In genomic region chr17:46237079-46237478, GRCm38 (mm10) we compare ENCODE assay signal across 22 mouse cellular contexts. TPM values are rescaled to one million over a fixed set of nuclear protein-coding genes. Genes with fewer than 3 reads are reported as not detected.
A peak's percentile ranks its signal among the peaks of the same experiment; 100 is the strongest.
DNase-seq lines count a peak whose midpoint lies in the region; ATAC-seq and TF ChIP-seq lines count a peak whose summit lies in the region.
"Had no signal": no experiment of that assay in that cellular context is flagged by ENCODE, and none has a peak within 500 bp of the region (broad histone marks: within the 10 kb centered on the region; RNA-seq: fewer than 3 reads in every experiment).

No protein-coding gene starts in this region.

- TF ChIP-seq EP300 in liver, postnatal 0 days (IDR thresholded peaks at IDR 0.05; ENCODE audit: low read depth), result no peak

- peaks cover 5% of the 10 kb centered on the region; the same call in 1 of the 2 replicates for H3K4me1 ChIP-seq in liver, embryonic 11.5 days (replicated peaks; ENCODE audit: control insufficient read depth, insufficient read depth, low read length)
- peaks cover 20% of the 10 kb centered on the region for H3K4me1 ChIP-seq in liver, embryonic 13.5 days (replicated peaks)
- H3K4me1 ChIP-seq in liver, postnatal 0 days (ENCODE audit: insufficient read depth), result no peaks in the 10 kb centered on the region
- H3K4me1 ChIP-seq in cerebellum, adult 2 months (ENCODE audit: control insufficient read depth, insufficient read depth, low read length), result no peaks in the 10 kb centered on the region
- H3K4me1 ChIP-seq: embryonic facial prominence, embryonic 12.5 days; forebrain, embryonic 13.5 days; hindbrain, embryonic 12.5 days had no signal

- no peak overlapping the region for H3K4me3 ChIP-seq in liver, embryonic 11.5 days (ENCODE audit: low read depth, low read length)
- H3K4me3 ChIP-seq in liver, embryonic 13.5 days (replicated peaks), result no peak overlapping the region
- no peak overlapping the region for H3K4me3 ChIP-seq in liver, postnatal 0 days (ENCODE audit: low read depth, low read length)
- no peak overlapping the region for H3K4me3 ChIP-seq in cerebellum, adult 2 months (replicated peaks; ENCODE audit: insufficient read depth, low read depth, low read length)
- H3K4me3 ChIP-seq: embryonic facial prominence, embryonic 12.5 days; forebrain, embryonic 13.5 days; gastrocnemius, adult 2 months; heart, embryonic 13.5 days; hindbrain, embryonic 12.5 days had no signal

- no peak overlapping the region for H3K4me2 ChIP-seq in liver, embryonic 11.5 days
- no peak overlapping the region for H3K4me2 ChIP-seq in liver, embryonic 13.5 days
- no peak overlapping the region for H3K4me2 ChIP-seq in liver, postnatal 0 days (ENCODE audit: low read depth, low read length)
- H3K4me2 ChIP-seq: embryonic facial prominence, embryonic 12.5 days; forebrain, embryonic 13.5 days; heart, embryonic 13.5 days; hindbrain, embryonic 12.5 days had no signal

- WGBS in liver, embryonic 11.5 days, result 68% methylated on average over 6 of the region's 6 CpGs
- 45% methylated on average over 6 of the region's 6 CpGs for WGBS in liver, embryonic 13.5 days (ENCODE audit: insufficient replicate concordance)
- WGBS in liver, postnatal 0 days (ENCODE audit: insufficient replicate concordance), result 58% methylated on average over 6 of the region's 6 CpGs
- 92% methylated on average over 6 of the region's 6 CpGs for WGBS in cerebellum, adult 2 months

- H3K27me3 ChIP-seq in liver, embryonic 11.5 days (replicated peaks; ENCODE audit: control insufficient read depth, insufficient read depth, low read length), result no peaks in the 10 kb centered on the region
- H3K27me3 ChIP-seq in liver, embryonic 13.5 days, result no peaks in the 10 kb centered on the region
- H3K27me3 ChIP-seq in liver, postnatal 0 days (ENCODE audit: insufficient read depth, low read length), result no peaks in the 10 kb centered on the region
- H3K27me3 ChIP-seq in cerebellum, adult 2 months (ENCODE audit: control insufficient read depth, insufficient read depth, low read length), result no peaks in the 10 kb centered on the region
- H3K27me3 ChIP-seq: embryonic facial prominence, embryonic 12.5 days; forebrain, embryonic 13.5 days; hindbrain, embryonic 12.5 days; Patski had no signal

- no peak for TF ChIP-seq CTCF in liver, postnatal 0 days (IDR thresholded peaks at IDR 0.05; ENCODE audit: low read depth)
- no peak for TF ChIP-seq CTCF in cerebellum, adult 2 months (IDR thresholded peaks at IDR 0.05; ENCODE audit: borderline replicate concordance, insufficient read depth, low read depth, low read length)

- TF ChIP-seq POLR2A in cerebellum, adult 2 months (IDR thresholded peaks at IDR 0.05; ENCODE audit: borderline replicate concordance, insufficient read depth, low read length), result no peak

- H3K27ac ChIP-seq in liver, embryonic 11.5 days (ENCODE audit: low read depth, low read length), result no peak overlapping the region
- peak overlapping the region; percentile 65 for H3K27ac ChIP-seq in liver, embryonic 13.5 days
- H3K27ac ChIP-seq in liver, postnatal 0 days (ENCODE audit: low read depth), result no peak overlapping the region
- no peak overlapping the region for H3K27ac ChIP-seq in cerebellum, adult 2 months (ENCODE audit: insufficient read depth, low read length)
- H3K27ac ChIP-seq: embryonic facial prominence, embryonic 12.5 days; forebrain, embryonic 13.5 days; gastrocnemius, adult 2 months; heart, embryonic 13.5 days; hindbrain, embryonic 12.5 days had no signal

- ATAC-seq in liver, embryonic 11.5 days (replicated peaks; ENCODE audit: low FRiP score), result peak; percentile 75
- ATAC-seq in liver, embryonic 13.5 days (ENCODE audit: low read depth), result peak; percentile 76
- peak; percentile 50 for ATAC-seq in liver, postnatal 0 days
- ATAC-seq: CD4-positive, CD25-positive, alpha-beta regulatory T cell, adult 4 months; forebrain, embryonic 13.5 days; forebrain, postnatal 0 days; hindbrain, embryonic 16.5 days; Patski had no signal

- H3K36me3 ChIP-seq in liver, embryonic 11.5 days (ENCODE audit: control insufficient read depth, insufficient read depth, low read length), result peaks cover 54% of the 10 kb centered on the region
- peaks cover 93% of the 10 kb centered on the region for H3K36me3 ChIP-seq in liver, embryonic 13.5 days
- H3K36me3 ChIP-seq in liver, postnatal 0 days (replicated peaks; ENCODE audit: insufficient read depth, low read length), result peaks cover 73% of the 10 kb centered on the region

- no peak overlapping the region for H3K9ac ChIP-seq in liver, embryonic 11.5 days (ENCODE audit: low read depth, low read length)
- no peak overlapping the region; the same call in 1 of the 2 replicates for H3K9ac ChIP-seq in liver, embryonic 13.5 days
- no peak overlapping the region for H3K9ac ChIP-seq in liver, postnatal 0 days (replicated peaks)
- H3K9ac ChIP-seq: embryonic facial prominence, embryonic 12.5 days; forebrain, embryonic 13.5 days; forebrain, postnatal 0 days; heart, embryonic 13.5 days; hindbrain, embryonic 12.5 days had no signal

- DNase-seq in liver, embryonic 11.5 days (ENCODE audit: low spot score), result no peak
- DNase-seq in liver, result no peak
- no peak for DNase-seq in liver, embryonic 13.5 days
- DNase-seq in liver, postnatal 0 days, result no peak
- no peak for DNase-seq in cerebellum, adult 2 months
- no peak for DNase-seq in urinary bladder, adult 18-20 months (ENCODE audit: low spot score in 2 of 2)
- DNase-seq in kidney, adult 8-10 months, result no peak
- DNase-seq: adrenal gland, postnatal 25 days; B cell, adult 2 months; cerebellum, adult 8-10 months; cerebellum, postnatal 14 days; forebrain, postnatal 0 days; gastrocnemius, adult 2 months; gastrocnemius, postnatal 36 days; heart, postnatal 4 days had no signal

- H3K9me3 ChIP-seq in liver, embryonic 11.5 days (ENCODE audit: control insufficient read depth, low read length), result no peaks in the 10 kb centered on the region
- no peaks in the 10 kb centered on the region for H3K9me3 ChIP-seq in liver, embryonic 13.5 days (replicated peaks)
- H3K9me3 ChIP-seq in liver, postnatal 0 days (ENCODE audit: low read length), result no peaks in the 10 kb centered on the region
- H3K9me3 ChIP-seq: embryonic facial prominence, embryonic 12.5 days; forebrain, embryonic 13.5 days; heart, embryonic 13.5 days; hindbrain, embryonic 12.5 days had no signal

RNA-seq across cellular contexts. Expression of gene Polr1c, which starts 10.8 kb away (rescaled TPM):
- 89.3 and 90.4 TPM in 2 replicates for polyA plus RNA-seq in liver, embryonic 11.5 days (2014; fragmentation: Nextera tagmentation; extraction: Ambion mirVana)
- 49.0 and 49.9 TPM in 2 replicates for polyA plus RNA-seq in liver, embryonic 13.5 days (2015; fragmentation: Nextera tagmentation; extraction: Ambion mirVana)
- 23.9 and 24.8 TPM in 2 replicates for polyA plus RNA-seq in liver, postnatal 0 days (2015; fragmentation: Nextera tagmentation; extraction: Ambion mirVana)
- 62.5 and 65.2 TPM in 2 replicates for polyA plus RNA-seq in cerebellum, adult 2 months (2012; rRNA removed)

RNA-seq across cellular contexts. Expression of gene Yipf3, which starts 10.8 kb away (rescaled TPM):
- 65.6 and 76.7 TPM in 2 replicates for polyA plus RNA-seq in liver, embryonic 11.5 days (2014; fragmentation: Nextera tagmentation; extraction: Ambion mirVana)
- polyA plus RNA-seq in liver, embryonic 13.5 days (2015; fragmentation: Nextera tagmentation; extraction: Ambion mirVana), result 39.8 and 41.8 TPM in 2 replicates
- polyA plus RNA-seq in liver, postnatal 0 days (2015; fragmentation: Nextera tagmentation; extraction: Ambion mirVana), result 62.6 and 68.7 TPM in 2 replicates
- 111 and 117 TPM in 2 replicates for polyA plus RNA-seq in cerebellum, adult 2 months (2012; rRNA removed)

RNA-seq across cellular contexts. Expression of gene Lrrc73, which starts 16.3 kb away (rescaled TPM):
- polyA plus RNA-seq in liver, embryonic 11.5 days (2014; fragmentation: Nextera tagmentation; extraction: Ambion mirVana), result 0.34 and 0.62 TPM in 2 replicates
- 0.06 and 0.10 TPM in 2 replicates for polyA plus RNA-seq in liver, embryonic 13.5 days (2015; fragmentation: Nextera tagmentation; extraction: Ambion mirVana)
- polyA plus RNA-seq in liver, postnatal 0 days (2015; fragmentation: Nextera tagmentation; extraction: Ambion mirVana), result 0.12 TPM in 1 of 2 replicates, not detected in the other
- 26.8 and 28.1 TPM in 2 replicates for polyA plus RNA-seq in cerebellum, adult 2 months (2012; rRNA removed)

RNA-seq across cellular contexts. Expression of gene Xpo5, which starts 34.5 kb away (rescaled TPM):
- polyA plus RNA-seq in liver, embryonic 11.5 days (2014; fragmentation: Nextera tagmentation; extraction: Ambion mirVana), result 56.4 and 62.8 TPM in 2 replicates
- polyA plus RNA-seq in liver, embryonic 13.5 days (2015; fragmentation: Nextera tagmentation; extraction: Ambion mirVana), result 19.0 and 23.5 TPM in 2 replicates
- 7.4 and 8.7 TPM in 2 replicates for polyA plus RNA-seq in liver, postnatal 0 days (2015; fragmentation: Nextera tagmentation; extraction: Ambion mirVana)
- 39.1 and 40.7 TPM in 2 replicates for polyA plus RNA-seq in cerebellum, adult 2 months (2012; rRNA removed)

RNA-seq across cellular contexts. Expression of gene Polh, which starts 34.6 kb away (rescaled TPM):
- 20.9 and 22.3 TPM in 2 replicates for polyA plus RNA-seq in liver, embryonic 11.5 days (2014; fragmentation: Nextera tagmentation; extraction: Ambion mirVana)
- 19.0 and 23.9 TPM in 2 replicates for polyA plus RNA-seq in liver, embryonic 13.5 days (2015; fragmentation: Nextera tagmentation; extraction: Ambion mirVana)
- polyA plus RNA-seq in liver, postnatal 0 days (2015; fragmentation: Nextera tagmentation; extraction: Ambion mirVana), result 6.9 and 8.9 TPM in 2 replicates
- 5.8 and 6.7 TPM in 2 replicates for polyA plus RNA-seq in cerebellum, adult 2 months (2012; rRNA removed)

Comparison
In these comparisons a context has a peak if more than half of its experiments do, and no peak if none do; other contexts are left out.
1. RNA of gene Lrrc73, which starts 16.3 kb away (polyA plus RNA-seq): 26.8 to 28.1 TPM in cerebellum, adult 2 months; 0.34 to 0.62 TPM in liver, embryonic 11.5 days, 0.06 to 0.10 TPM in liver, embryonic 13.5 days and 0.12 TPM in liver, postnatal 0 days; every median in the first group is over 10 times any median in the second.
2. Peak in every context shown above with its lines, with median percentiles within 50 percentile points of each other: ATAC-seq.